Mouse (Mus musculus): ENCODE measurements around the gene Gm4565. TPM values are rescaled to one million over a fixed set of nuclear protein-coding genes. Genes with fewer than 3 reads are reported as not detected.

The Gm4565 gene
- not detected for total RNA-seq (2023)

DNA sequence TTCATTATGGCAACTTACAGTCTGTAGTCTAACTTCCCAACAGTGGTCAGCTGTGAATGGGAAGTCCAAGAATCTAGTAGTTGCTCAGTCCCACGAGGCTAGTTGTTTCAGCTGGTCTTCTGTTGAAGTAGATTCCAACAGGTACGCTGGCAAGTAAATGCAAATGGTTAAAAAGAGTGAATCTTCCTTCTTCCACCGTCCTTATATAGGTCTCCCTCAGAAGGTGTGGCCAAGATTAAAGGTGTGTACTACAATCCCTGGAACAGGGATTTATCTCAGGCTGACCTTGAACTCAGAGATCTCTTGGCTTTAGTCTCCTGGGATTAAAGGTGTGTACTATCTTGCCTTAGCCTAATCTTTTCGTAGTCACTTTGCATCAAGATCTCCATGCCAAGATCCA is at the start of gene Gm4565:
Gm4565 (minus strand) TSS at position 101 of the 400 bp plus-strand sequence.

DNA sequence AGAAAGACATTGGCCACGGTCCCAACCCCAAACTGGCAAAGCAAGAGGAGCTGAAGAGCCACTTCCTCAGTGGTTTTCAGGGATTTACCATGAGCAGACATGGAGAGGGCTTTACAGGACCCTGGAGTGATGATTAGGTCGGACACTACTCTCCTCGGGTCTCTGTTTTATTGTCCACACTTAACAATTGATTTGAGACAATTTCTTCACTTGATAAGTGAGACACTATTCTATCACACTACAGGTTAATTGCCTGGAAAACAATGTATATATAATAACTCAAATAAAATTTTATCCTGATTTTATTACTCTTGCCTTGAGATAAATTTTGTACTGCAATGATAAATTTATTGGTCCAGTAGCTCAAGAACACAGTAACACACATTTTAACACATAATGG is 22.7 kb downstream of the Gm4565 start, which contains the start of gene Gm4201:
Gm4201 (minus strand) TSS at position 101 of the 400 bp plus-strand sequence.

GRCm38 (mm10) chr7:22534787-22535186 is 53.1 kb downstream of the Gm4565 start, which contains the start of gene Gm8677:
Gene Gm8677, minus strand, starts transcription at chr7:22534887.

Other genes starting within 250 kb of the Gm4565 start
- gene Gm8660, start 217.1 kb downstream of the Gm4565 start, total RNA-seq (2023): not detected
- gene Vmn1r148, start 174.5 kb downstream of the Gm4565 start, total RNA-seq (2023): not detected
- gene Vmn1r149, start 149.9 kb downstream of the Gm4565 start, total RNA-seq (2023): not detected
- not detected for gene Gm10665, start 124.1 kb downstream of the Gm4565 start, total RNA-seq (2023)
- not detected for gene Vmn1r151, start 88.4 kb downstream of the Gm4565 start, total RNA-seq (2023)
- not detected for gene Vmn1r152, start 65.2 kb downstream of the Gm4565 start, total RNA-seq (2023)
- not detected for gene Gm8677, start 53.2 kb downstream of the Gm4565 start, total RNA-seq (2023)
- not detected for gene Gm4201, start 22.8 kb downstream of the Gm4565 start, total RNA-seq (2023)
- not detected for gene Vmn1r155, start 69.9 kb upstream of the Gm4565 start, total RNA-seq (2023)
- not detected for gene Gm8693, start 104.2 kb upstream of the Gm4565 start, total RNA-seq (2023)
- not detected for gene Gm4567, start 131.6 kb upstream of the Gm4565 start, total RNA-seq (2023)
- gene Vmn1r157, start 173.6 kb upstream of the Gm4565 start, total RNA-seq (2023): not detected
- gene Vmn1r158, start 202.7 kb upstream of the Gm4565 start, total RNA-seq (2023): not detected

Measured in monocyte, adult 59 days (primary cell).